Mouse (Mus musculus) embryonic facial prominence, embryonic 13.5 days (tissue): ENCODE data around the gene Prss57. TPM values are rescaled to one million over a fixed set of nuclear protein-coding genes. Genes with fewer than 3 reads are reported as not detected.

ENCODE experiments used
- ATAC-seq: fragments of 200-750 bp; cut with Nextera tagmentation; 2 replicates; pipeline ENCODE4 v1.8.0; 2017; ENCODE audit warnings: low read depth; ENCODE audit not compliant: insufficient number of reproducible peaks, insufficient read depth, low FRiP score, low TSS enrichment
- H3K27ac ChIP-seq: fragments of 300-500 bp; sonication (generic); 2 replicates; pipeline ENCODE4 v1.5.1; 2015; ENCODE audit warnings: moderate library complexity, mild to moderate bottlenecking, inconsistent platforms
- H3K27me3 ChIP-seq: fragments of 300-500 bp; sonication (generic); 2 replicates; pipeline ENCODE4 v1.6.1; 2015; ENCODE audit warnings: mild to moderate bottlenecking, inconsistent platforms
- H3K36me3 ChIP-seq: fragments of 300-500 bp; sonication (generic); 2 replicates; pipeline ENCODE4 v1.6.1; 2015; ENCODE audit warnings: mild to moderate bottlenecking, inconsistent platforms
- H3K4me1 ChIP-seq: fragments of 300-500 bp; sonication (generic); 2 replicates; pipeline ENCODE4 v1.6.1; 2015; ENCODE audit warnings: inconsistent platforms
- H3K4me2 ChIP-seq: fragments of 300-500 bp; sonication (generic); 2 replicates; pipeline ENCODE4 v1.6.1; 2015; ENCODE audit warnings: moderate library complexity, mild to moderate bottlenecking, inconsistent platforms
- H3K4me3 ChIP-seq: fragments of 300-500 bp; sonication (generic); 2 replicates; pipeline ENCODE4 v1.5.1; 2015; ENCODE audit warnings: mild to moderate bottlenecking, inconsistent platforms
- H3K9ac ChIP-seq: fragments of 300-500 bp; sonication (generic); 2 replicates; pipeline ENCODE4 v1.6.1; 2015; ENCODE audit warnings: mild to moderate bottlenecking, inconsistent platforms
- H3K9me3 ChIP-seq: fragments of 300-500 bp; sonication (generic); 2 replicates; pipeline ENCODE4 v1.6.1; 2016; ENCODE audit warnings: inconsistent platforms
- WGBS: fragments of 180-500 bp; shearing (Covaris S2); methylation state at CpG from one replicate; pipeline ENCODE4 v1.1.7; 2015; ENCODE audit warnings: mixed read lengths; 5-methylcytosine and 5-hydroxymethylcytosine counted together
- polyA plus RNA-seq: library from polyadenylated mRNA; unstranded; fragments of >200 nt; fragmentation: Nextera tagmentation; extraction: Ambion mirVana; gene quantifications from 2 replicates; pipeline ENCODE4 v1.2.1, GENCODE M21; 2015

The Prss57 gene
- polyA plus RNA-seq, 1 experiment from 2014 or later, result not detected

DNA sequence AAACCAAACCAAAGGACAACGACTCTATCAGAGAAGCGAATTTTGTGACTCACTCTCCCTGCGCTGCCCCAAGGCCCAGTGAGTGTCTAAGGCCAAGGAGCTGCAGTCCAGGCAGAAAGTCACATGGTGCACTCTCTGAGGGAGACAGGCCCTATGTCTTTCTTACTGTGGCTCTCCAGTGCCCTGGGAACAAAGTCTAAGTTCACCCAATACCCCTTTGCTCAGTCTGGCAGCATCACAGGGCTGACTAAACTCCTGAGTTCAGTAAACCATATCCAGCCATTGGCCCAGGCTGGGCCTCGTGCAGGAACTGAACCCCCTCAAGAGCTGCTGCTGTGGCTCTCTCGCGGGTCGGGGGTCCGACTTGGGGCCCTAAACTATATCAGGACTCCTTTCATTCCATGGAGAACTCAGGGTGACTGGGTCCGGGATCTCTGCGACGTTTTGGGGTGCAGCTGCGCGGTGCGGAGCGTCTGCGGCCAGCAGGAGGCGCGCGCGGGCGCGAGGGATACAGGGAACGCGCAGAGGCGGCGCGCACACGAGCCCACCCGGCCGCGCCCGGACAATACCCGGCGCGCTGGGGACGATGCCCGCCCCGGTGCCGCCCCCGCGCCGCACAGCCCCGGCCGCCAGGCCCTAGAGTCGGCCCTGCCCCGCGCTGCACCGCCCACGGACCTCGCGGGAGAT lies 2.4 kb upstream of the Prss57 start, which contains the start of gene Palm:
Gene Palm (plus strand): TSS at position 522 of the 687 bp plus-strand sequence.
- peaks cover 6% of the 10 kb centered on the region; the same call in 1 of the 2 replicates for H3K36me3 ChIP-seq
- peak within 1 kb of the TSS; percentile 91 for H3K4me3 ChIP-seq
- peak within 1 kb of the TSS; percentile 85 for H3K4me2 ChIP-seq
- H3K27ac ChIP-seq, result peak within 1 kb of the TSS; percentile 86
- no peaks in the 10 kb centered on the region for H3K9me3 ChIP-seq
- 8% methylated on average over 34 of the region's 51 CpGs for WGBS
- peak; percentile 56; the same call in 1 of the 2 replicates for ATAC-seq
- H3K9ac ChIP-seq, result peak within 1 kb of the TSS; percentile 98
- no peaks in the 10 kb centered on the region for H3K27me3 ChIP-seq
- H3K4me1 ChIP-seq, result peaks cover 24% of the 10 kb centered on the region

- Histone ChIP-seq H3K9ac (peak overlapping the region; percentile 98; the same call in 1 of the 2 replicates), H3K9me3 (no peaks in the 10 kb centered on the region), H3K36me3 (peaks cover 6% of the 10 kb centered on the region; the same call in 1 of the 2 replicates), H3K27ac (peak overlapping the region; percentile 86; the same call in 1 of the 2 replicates), H3K27me3 (no peaks in the 10 kb centered on the region), H3K4me1 (peaks cover 24% of the 10 kb centered on the region), H3K4me2 (no peak overlapping the region), H3K4me3 (peak overlapping the region; percentile 91; the same call in 1 of the 2 replicates)
- no peak for ATAC-seq
- WGBS, result 82% methylated on average over 5 of the region's 5 CpGs
Observed at GRCm38 (mm10) chr10:79792339-79793040, 1.7 kb upstream of the Prss57 start.

DNA sequence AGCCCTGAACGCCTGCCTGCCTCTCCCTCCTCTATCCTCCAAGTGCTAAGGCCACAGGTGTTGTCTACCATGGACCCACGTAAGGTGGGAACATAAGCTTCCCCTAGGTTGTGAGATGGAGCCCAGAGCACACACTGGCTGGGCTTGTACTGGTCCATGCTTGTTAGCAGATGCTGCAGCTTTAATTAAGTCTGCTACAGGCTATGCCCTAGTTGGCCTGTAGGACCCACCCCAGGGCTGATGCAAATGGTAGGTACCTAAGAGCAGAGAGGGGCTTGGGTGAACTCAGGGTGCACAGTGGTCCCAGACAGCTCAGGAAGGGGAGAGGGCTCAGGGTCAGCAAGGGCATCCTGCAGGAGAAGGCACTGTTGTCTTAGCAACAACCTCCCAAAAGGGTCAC lies 1.2 kb downstream of the Prss57 start:
- H3K9me3 ChIP-seq, result no peaks in the 10 kb centered on the region
- no peak overlapping the region for H3K4me2 ChIP-seq
- no peaks in the 10 kb centered on the region for H3K36me3 ChIP-seq
- 49% methylated on average over 2 of the region's 2 CpGs for WGBS
- no peak overlapping the region for H3K9ac ChIP-seq
- no peak overlapping the region for H3K27ac ChIP-seq
- H3K4me1 ChIP-seq, result peaks cover 10% of the 10 kb centered on the region
- peaks cover 5% of the 10 kb centered on the region; the same call in 1 of the 2 replicates for H3K27me3 ChIP-seq
- ATAC-seq, result no peak
- no peak overlapping the region for H3K4me3 ChIP-seq

DNA sequence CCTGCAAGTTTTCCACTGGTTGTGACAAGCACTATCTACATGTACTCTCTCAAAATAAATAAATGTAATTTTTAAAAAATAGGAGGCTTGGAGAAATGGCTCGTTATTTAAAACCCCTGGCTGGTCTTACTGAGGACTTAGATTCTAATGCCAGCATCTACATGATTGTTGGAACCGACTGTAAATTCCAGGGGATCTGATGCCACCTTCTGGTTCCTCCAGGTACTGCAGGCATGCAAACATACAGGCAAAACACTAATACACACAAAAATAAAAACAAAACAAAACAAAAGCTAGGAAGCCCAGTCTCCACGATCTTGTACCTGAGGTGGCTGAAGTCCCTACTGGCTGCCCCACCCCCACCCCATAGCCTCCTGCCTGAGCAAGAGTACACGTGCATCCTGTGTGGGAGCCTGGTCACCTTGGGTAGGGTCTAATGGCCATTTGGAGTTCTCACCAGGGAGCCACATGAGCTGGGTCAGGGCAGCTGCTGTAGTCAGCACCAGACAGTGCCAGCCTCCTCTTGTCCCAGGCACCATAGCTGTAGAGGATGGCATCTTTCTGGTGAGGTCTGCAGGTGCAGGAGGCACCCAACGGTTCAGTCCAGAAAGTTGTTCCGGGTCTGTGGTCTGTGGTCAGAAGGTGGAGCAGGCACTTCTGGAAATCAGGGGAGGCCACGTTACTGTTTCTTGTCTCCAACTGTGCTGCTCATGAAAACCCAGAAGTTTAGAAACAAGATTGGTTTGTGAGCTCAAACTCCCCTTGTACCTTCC lies 2.2 kb downstream of the Prss57 start:
- no peak for ATAC-seq
- WGBS, result 33% methylated on average over 7 of the region's 7 CpGs
- Histone ChIP-seq H3K9me3 (no peaks in the 10 kb centered on the region), H3K4me1 (peaks cover 5% of the 10 kb centered on the region; the same call in 1 of the 2 replicates), H3K27ac (no peak overlapping the region), H3K4me3 (no peak overlapping the region), H3K36me3 (no peaks in the 10 kb centered on the region), H3K27me3 (peaks cover 6% of the 10 kb centered on the region; the same call in 1 of the 2 replicates), H3K9ac (no peak overlapping the region), H3K4me2 (no peak overlapping the region)

- Histone ChIP-seq H3K27me3 (peaks cover 46% of the 10 kb centered on the region), H3K4me2 (no peak overlapping the region), H3K9me3 (no peaks in the 10 kb centered on the region), H3K36me3 (no peaks in the 10 kb centered on the region), H3K4me3 (no peak overlapping the region), H3K9ac (no peak overlapping the region), H3K4me1 (peaks cover 23% of the 10 kb centered on the region), H3K27ac (no peak overlapping the region)
- WGBS, result 38% methylated on average over 27 of the region's 27 CpGs
- ATAC-seq, result no peak
Observed at GRCm38 (mm10) chr10:79783920-79784800, 6.6 kb downstream of the Prss57 start.

DNA sequence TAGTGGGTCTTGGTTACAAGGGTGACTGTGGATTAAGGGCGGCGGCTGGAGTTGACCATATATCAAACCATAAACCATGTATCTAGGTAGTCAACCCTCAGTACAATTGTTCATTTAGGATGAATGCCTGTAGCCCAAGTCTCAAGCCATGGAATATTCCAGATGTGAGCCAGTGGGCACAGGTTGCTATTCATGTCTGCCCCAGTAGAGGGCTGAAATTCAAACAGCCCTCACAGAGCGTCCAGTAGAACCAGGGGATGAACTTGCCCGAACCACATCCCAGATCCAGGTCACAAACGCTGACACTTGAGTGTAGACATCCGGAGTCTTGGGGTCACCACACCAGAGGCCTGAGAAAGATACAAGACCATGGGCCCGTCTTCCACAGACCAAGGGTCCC lies 7.7 kb downstream of the Prss57 start:
- 63% methylated on average over 7 of the region's 7 CpGs for WGBS
- no peaks in the 10 kb centered on the region for H3K9me3 ChIP-seq
- no peaks in the 10 kb centered on the region for H3K36me3 ChIP-seq
- no peak for ATAC-seq
- no peak overlapping the region for H3K9ac ChIP-seq
- no peak overlapping the region for H3K4me2 ChIP-seq
- H3K27ac ChIP-seq, result no peak overlapping the region
- peaks cover 29% of the 10 kb centered on the region for H3K4me1 ChIP-seq
- peaks cover 57% of the 10 kb centered on the region for H3K27me3 ChIP-seq
- no peak overlapping the region for H3K4me3 ChIP-seq

DNA sequence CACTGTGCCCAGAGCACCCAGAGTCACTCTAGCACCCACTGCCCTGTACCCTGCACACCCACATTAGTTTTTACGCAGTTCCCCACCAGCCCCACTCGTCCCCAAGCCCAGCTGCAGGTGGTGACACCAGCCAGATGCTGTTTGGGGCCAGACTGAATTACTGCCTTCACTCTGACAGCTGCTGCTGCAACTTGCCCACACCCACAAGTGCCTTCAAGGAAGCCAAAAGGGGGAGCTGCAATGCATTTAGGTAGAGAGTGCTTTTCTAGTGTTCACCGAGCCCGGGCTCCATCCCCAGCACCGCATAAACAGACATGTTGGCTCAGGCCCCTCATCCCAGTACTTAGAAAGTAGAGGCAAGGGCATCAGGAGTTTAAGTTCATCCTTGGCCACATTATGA lies 8.8 kb downstream of the Prss57 start:
- no peak for ATAC-seq
- no peaks in the 10 kb centered on the region for H3K36me3 ChIP-seq
- no peak overlapping the region for H3K27ac ChIP-seq
- WGBS, result 52% methylated on average over 5 of the region's 5 CpGs
- no peak overlapping the region for H3K4me3 ChIP-seq
- H3K27me3 ChIP-seq, result peaks cover 60% of the 10 kb centered on the region
- H3K4me1 ChIP-seq, result peaks cover 40% of the 10 kb centered on the region
- no peaks in the 10 kb centered on the region for H3K9me3 ChIP-seq
- no peak overlapping the region for H3K4me2 ChIP-seq
- H3K9ac ChIP-seq, result no peak overlapping the region

- 29% methylated on average over 21 of the region's 21 CpGs for WGBS
- Histone ChIP-seq H3K4me2 (peak overlapping the region; percentile 75), H3K4me3 (peak overlapping the region; percentile 46), H3K9me3 (no peaks in the 10 kb centered on the region), H3K4me1 (peaks cover 43% of the 10 kb centered on the region), H3K36me3 (no peaks in the 10 kb centered on the region), H3K27ac (no peak overlapping the region), H3K27me3 (peaks cover 60% of the 10 kb centered on the region), H3K9ac (0 out of 2 replicates have a peak overlapping the region, but pooled peaks have one; percentile 36)
- no peak for ATAC-seq
Observed at GRCm38 (mm10) chr10:79781139-79781538, 9.6 kb downstream of the Prss57 start.

GRCm38 (mm10) chr10:79780664-79781015 lies 10.1 kb downstream of the Prss57 start:
- no peak overlapping the region; the same call in 1 of the 2 replicates for H3K27ac ChIP-seq

GRCm38 (mm10) chr10:79779784-79780663 lies 10.7 kb downstream of the Prss57 start:
- H3K4me1 ChIP-seq, result peaks cover 43% of the 10 kb centered on the region
- H3K4me2 ChIP-seq, result peak overlapping the region; percentile 75
- 2% methylated on average over 55 of the region's 55 CpGs for WGBS
- ATAC-seq, result peak; percentile 83
- no peak overlapping the region; the same call in 1 of the 2 replicates for H3K27ac ChIP-seq
- peaks cover 59% of the 10 kb centered on the region for H3K27me3 ChIP-seq
- H3K36me3 ChIP-seq, result no peaks in the 10 kb centered on the region
- no peaks in the 10 kb centered on the region for H3K9me3 ChIP-seq
- peak overlapping the region; percentile 54 for H3K9ac ChIP-seq
- H3K4me3 ChIP-seq, result peak overlapping the region; percentile 46

More at GRCm38 (mm10) chr10:79780664-79781015, 10.1 kb downstream of the Prss57 start:
- Histone ChIP-seq H3K27me3 (peaks cover 60% of the 10 kb centered on the region), H3K9ac (0 out of 2 replicates have a peak overlapping the region, but pooled peaks have one; percentile 37), H3K4me1 (peaks cover 43% of the 10 kb centered on the region), H3K4me2 (peak overlapping the region; percentile 75), H3K4me3 (peak overlapping the region; percentile 46), H3K9me3 (no peaks in the 10 kb centered on the region), H3K36me3 (no peaks in the 10 kb centered on the region)
- WGBS, result 1% methylated on average over 13 of the region's 13 CpGs
- ATAC-seq, result no peak; the same call in 1 of the 2 replicates
